In genomic region chr19:41206041-41206810, GRCm38 (mm10) we compare ENCODE assay signal across 8 mouse cellular contexts. TPM values are rescaled to one million over a fixed set of nuclear protein-coding genes. Genes with fewer than 3 reads are reported as not detected.
DNase-seq lines count a peak whose midpoint lies in the region; ATAC-seq and TF ChIP-seq lines count a peak whose summit lies in the region.

No protein-coding gene starts in this region.

- H3K27ac ChIP-seq in gastrocnemius, adult 2 months = no peak overlapping the region
- no peak overlapping the region for H3K27ac ChIP-seq in heart, embryonic 14.5 days (replicated peaks in 1 of 2; ENCODE audit: control insufficient read depth in 1 of 2, insufficient read depth in 1 of 2, low read depth in 2 of 2, low read length in 2 of 2)
- no peak overlapping the region for H3K27ac ChIP-seq in liver, embryonic 15.5 days (replicated peaks)

- no peak for TF ChIP-seq CTCF in gastrocnemius, adult 2 months (IDR thresholded peaks at IDR 0.05)

- DNase-seq in gastrocnemius, adult 2 months = no peak
- DNase-seq in gastrocnemius, adult 8-10 months (ENCODE audit: low spot score in 2 of 2) = no peak
- DNase-seq in T-cell, adult 2 months (ENCODE audit: low spot score) = peak; percentile 6
- DNase-seq in Muller cell, postnatal 12 days (ENCODE audit: inconsistent ontology term) = no peak
- no peak for DNase-seq in frontal cortex, postnatal 14 days (ENCODE audit: low spot score in 2 of 2)

- peaks cover 9% of the 10 kb centered on the region for H3K36me3 ChIP-seq in heart, embryonic 14.5 days (ENCODE audit: control insufficient read depth, insufficient read depth, low read length)
- H3K36me3 ChIP-seq in liver, embryonic 15.5 days (replicated peaks) = peaks cover 4% of the 10 kb centered on the region; the same call in 1 of the 2 replicates

- H3K4me3 ChIP-seq in gastrocnemius, adult 2 months = peak overlapping the region; percentile 65
- H3K4me3 ChIP-seq in heart, embryonic 14.5 days (ENCODE audit: control insufficient read depth in 1 of 2, insufficient read depth in 1 of 2, low read depth in 1 of 2, low read length in 2 of 2) = peak overlapping the region; percentile 46 to 47
- peak overlapping the region; percentile 25; the same call in 1 of the 2 replicates for H3K4me3 ChIP-seq in liver, embryonic 15.5 days (replicated peaks)

- intact Hi-C loops in gastrocnemius, adult 2 months (cut with DNase I) = loop anchor here (5.0 kb wide), 1 partner anchor 119 kb away; no protein-coding TSS in a partner anchor

- H3K4me2 ChIP-seq in heart, embryonic 14.5 days (ENCODE audit: low read length) = peak overlapping the region; percentile 97
- peak overlapping the region; percentile 56 for H3K4me2 ChIP-seq in liver, embryonic 15.5 days

- H3K27me3 ChIP-seq in heart, embryonic 14.5 days (ENCODE audit: control insufficient read depth, insufficient read depth, low read length) = peaks cover 39% of the 10 kb centered on the region
- peaks cover 68% of the 10 kb centered on the region for H3K27me3 ChIP-seq in liver, embryonic 15.5 days

- H3K9me3 ChIP-seq in heart, embryonic 14.5 days (ENCODE audit: control insufficient read depth, low read length) = no peaks in the 10 kb centered on the region
- H3K9me3 ChIP-seq in liver, embryonic 15.5 days (replicated peaks) = no peaks in the 10 kb centered on the region

- ATAC-seq in heart, embryonic 14.5 days (ENCODE audit: insufficient number of reproducible peaks, insufficient read depth, low FRiP score, low read depth) = no peak
- ATAC-seq in liver, embryonic 15.5 days (ENCODE audit: insufficient read depth) = no peak
- no peak for ATAC-seq in megakaryocyte-erythroid progenitor cell, adult 5-6 weeks (replicated peaks; ENCODE audit: low FRiP score, low TSS enrichment, poor library complexity, severe bottlenecking)

- peaks cover 7 to 15% of the 10 kb centered on the region in 2 experiments for H3K4me1 ChIP-seq in heart, embryonic 14.5 days (ENCODE audit: control insufficient read depth in 2 of 2, insufficient read depth in 2 of 2, low read length in 2 of 2)
- H3K4me1 ChIP-seq in liver, embryonic 15.5 days (replicated peaks) = peaks cover 8% of the 10 kb centered on the region; the same call in 1 of the 2 replicates

- WGBS in heart, embryonic 14.5 days = under 1% methylated on average over 46 of the region's 46 CpGs
- WGBS in liver, embryonic 15.5 days (ENCODE audit: insufficient replicate concordance) = 2% methylated on average over 46 of the region's 46 CpGs

- peak overlapping the region; percentile 65 for H3K9ac ChIP-seq in heart, embryonic 14.5 days (ENCODE audit: low read length)
- H3K9ac ChIP-seq in liver, embryonic 15.5 days = no peak overlapping the region

RNA-seq across cellular contexts. Expression of gene Tll2, which starts 0.4 kb away (rescaled TPM):
- total RNA-seq in gastrocnemius, adult 2 months (2021) = under 1 TPM; 0.10 to 0.11 TPM
- total RNA-seq in gastrocnemius, adult 8-10 months (2022) = under 1 TPM in 1 of 4 experiments, not detected in 3; 0.07 TPM
- polyA plus RNA-seq in heart, embryonic 14.5 days (2014; fragmentation: Nextera tagmentation; extraction: Ambion mirVana) = 0.18 TPM in 1 of 2 replicates, not detected in the other
- polyA plus RNA-seq in liver, embryonic 15.5 days (2015; fragmentation: Nextera tagmentation; extraction: Ambion mirVana) = not detected in 2 replicates
- not detected in 2 replicates for total RNA-seq in megakaryocyte-erythroid progenitor cell, adult 5-6 weeks (2014; fragmentation: Nextera tagmentation)
- total RNA-seq in megakaryocyte-erythroid progenitor cell, adult 5-6 weeks (2017) = not detected in 2 replicates

RNA-seq across cellular contexts. Expression of gene Tm9sf3, which starts 57.6 kb away (rescaled TPM):
- 10 to 100 TPM; 63.3 to 68.4 TPM for total RNA-seq in gastrocnemius, adult 2 months (2021)
- 10 to 100 TPM; 57.3 to 70.7 (median 66.5) TPM for total RNA-seq in gastrocnemius, adult 8-10 months (2022)
- 111 and 119 TPM in 2 replicates for polyA plus RNA-seq in heart, embryonic 14.5 days (2014; fragmentation: Nextera tagmentation; extraction: Ambion mirVana)
- 52.3 and 53.5 TPM in 2 replicates for polyA plus RNA-seq in liver, embryonic 15.5 days (2015; fragmentation: Nextera tagmentation; extraction: Ambion mirVana)
- 59.1 and 63.9 TPM in 2 replicates for total RNA-seq in megakaryocyte-erythroid progenitor cell, adult 5-6 weeks (2014; fragmentation: Nextera tagmentation)
- 180 and 214 TPM in 2 replicates for total RNA-seq in megakaryocyte-erythroid progenitor cell, adult 5-6 weeks (2017)
